In genomic region chr7:107166690-107167089, GRCm38 (mm10) we compare ENCODE assay signal across 21 mouse cellular contexts. TPM values are rescaled to one million over a fixed set of nuclear protein-coding genes. Genes with fewer than 3 reads are reported as not detected.
"Had no signal": no experiment of that assay in that cellular context is flagged by ENCODE, and none has a peak within 500 bp of the region (broad histone marks: within the 10 kb centered on the region; RNA-seq: fewer than 3 reads in every experiment).

TSS of gene Nlrp14 (plus strand) at chr7:107166990.

- H3K36me3 ChIP-seq: liver, embryonic 15.5 days; lung, embryonic 15.5 days; midbrain, embryonic 13.5 days; neural tube, embryonic 12.5 days; stomach, embryonic 15.5 days had no signal

- H3K4me2 ChIP-seq: liver, embryonic 15.5 days; lung, embryonic 15.5 days; midbrain, embryonic 11.5 days; midbrain, embryonic 13.5 days; neural tube, embryonic 12.5 days; stomach, embryonic 15.5 days had no signal

- DNase-seq: liver, postnatal 0 days; lung, adult 2 months; lung, postnatal 14 days; lung, postnatal 36 days; right cerebral cortex, postnatal 14 days; thymus, adult 18-20 months; thymus, postnatal 14 days; thymus, postnatal 36 days had no signal

- H3K4me1 ChIP-seq: liver, embryonic 15.5 days; lung, embryonic 15.5 days; megakaryocyte, embryonic 14.5 days; midbrain, embryonic 13.5 days; neural tube, embryonic 12.5 days; stomach, embryonic 15.5 days had no signal

- H3K9ac ChIP-seq: liver, embryonic 15.5 days; liver, postnatal 0 days; lung, embryonic 15.5 days; midbrain, embryonic 13.5 days; neural tube, embryonic 12.5 days; stomach, embryonic 15.5 days had no signal

- ATAC-seq: liver, postnatal 0 days; lung, postnatal 0 days; midbrain, embryonic 13.5 days; midbrain, embryonic 16.5 days had no signal

- H3K27me3 ChIP-seq: liver, embryonic 15.5 days; lung, embryonic 15.5 days; megakaryocyte, embryonic 14.5 days; midbrain, embryonic 13.5 days; neural tube, embryonic 12.5 days; stomach, embryonic 15.5 days had no signal

- H3K9me3 ChIP-seq: liver, embryonic 15.5 days; lung, embryonic 15.5 days; megakaryocyte, embryonic 14.5 days; midbrain, embryonic 13.5 days; neural tube, embryonic 12.5 days; stomach, embryonic 15.5 days had no signal

- H3K27ac ChIP-seq: liver, embryonic 15.5 days; lung, embryonic 15.5 days; macrophage; midbrain, embryonic 13.5 days; neural tube, embryonic 12.5 days; stomach, embryonic 15.5 days; stomach, postnatal 0 days had no signal

- H3K4me3 ChIP-seq: liver, embryonic 15.5 days; lung, embryonic 15.5 days; megakaryocyte, embryonic 14.5 days; midbrain, embryonic 13.5 days; neural tube, embryonic 12.5 days; stomach, embryonic 15.5 days had no signal

RNA-seq across cellular contexts. Expression of gene Nlrp14, which starts in this region (rescaled TPM):
- polyA plus RNA-seq: liver, embryonic 15.5 days; liver, postnatal 0 days; lung, adult 2 months; lung, embryonic 15.5 days; lung, postnatal 0 days; macrophage; midbrain, embryonic 11.5 days; midbrain, embryonic 13.5 days; midbrain, embryonic 16.5 days; neural tube, embryonic 12.5 days; neural tube, embryonic 14.5 days; spleen, adult 2 months; stomach, embryonic 15.5 days; stomach, postnatal 0 days had no signal
